Mouse (Mus musculus) ES-Bruce4 (cell line): ENCODE measurements around the gene Adgb.

ENCODE experiments used
- CTCF ChIP-seq: IDR thresholded peaks from one replicate; pipeline ENCODE4 v1.8.1; 2011; ENCODE audit warnings: low read depth, low read length
- EP300 ChIP-seq: IDR thresholded peaks from 2 replicates; pipeline ENCODE4 v1.6.1; 2011; ENCODE audit warnings: low read depth, low read length; ENCODE audit not compliant: insufficient read depth
- POLR2A ChIP-seq: IDR thresholded peaks from one replicate; pipeline ENCODE4 v1.8.1; 2011; ENCODE audit warnings: low read length; ENCODE audit not compliant: insufficient read depth

GRCm38 (mm10) chr10:10350550-10350949, 121.6 kb downstream of the Adgb start:
- no peak for TF ChIP-seq CTCF
- no peak for TF ChIP-seq POLR2A
- no peak for TF ChIP-seq EP300
